Mouse (Mus musculus): ENCODE data around the gene Plekhh1. TPM values are rescaled to one million over a fixed set of nuclear protein-coding genes. Genes with fewer than 3 reads are reported as not detected.

Plekhh1 gene
- polyA plus RNA-seq, 1 experiment: 13.3 TPM

GRCm38 (mm10) chr12:79066431-79066830, 37.5 kb downstream of the Plekhh1 start:
- no peak for DNase-seq (ENCODE audit: low read depth, low spot score)
- 80% methylated on average over 9 of the region's 9 CpGs for WGBS

DNA sequence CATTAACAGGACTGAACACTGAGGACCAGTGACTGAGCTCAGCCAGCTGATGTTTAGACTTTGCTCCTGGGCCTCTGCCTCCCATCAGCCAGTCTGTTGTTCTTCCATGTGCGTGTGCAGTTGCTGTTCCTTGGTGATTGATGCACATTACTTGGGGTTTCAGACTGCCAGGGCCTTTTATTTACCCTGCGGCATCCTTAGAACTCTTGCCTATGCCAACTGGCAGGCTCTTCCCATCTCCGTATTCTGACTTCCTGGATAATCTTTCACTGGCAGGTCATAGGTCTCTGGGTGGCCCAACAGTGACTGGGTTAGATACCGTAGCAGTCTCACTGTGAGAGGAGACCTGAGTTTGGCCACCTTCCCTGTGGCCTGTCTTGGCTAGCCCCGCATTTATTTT, 38.6 kb downstream of the Plekhh1 start:
- 79% methylated on average over 5 of the region's 5 CpGs for WGBS
- no peak for DNase-seq (ENCODE audit: low read depth, low spot score)

- DNase-seq (ENCODE audit: low read depth, low spot score): no peak
- WGBS: 95% methylated on average over 11 of the region's 11 CpGs
Observed at GRCm38 (mm10) chr12:79068306-79068705, 39.3 kb downstream of the Plekhh1 start.

DNA sequence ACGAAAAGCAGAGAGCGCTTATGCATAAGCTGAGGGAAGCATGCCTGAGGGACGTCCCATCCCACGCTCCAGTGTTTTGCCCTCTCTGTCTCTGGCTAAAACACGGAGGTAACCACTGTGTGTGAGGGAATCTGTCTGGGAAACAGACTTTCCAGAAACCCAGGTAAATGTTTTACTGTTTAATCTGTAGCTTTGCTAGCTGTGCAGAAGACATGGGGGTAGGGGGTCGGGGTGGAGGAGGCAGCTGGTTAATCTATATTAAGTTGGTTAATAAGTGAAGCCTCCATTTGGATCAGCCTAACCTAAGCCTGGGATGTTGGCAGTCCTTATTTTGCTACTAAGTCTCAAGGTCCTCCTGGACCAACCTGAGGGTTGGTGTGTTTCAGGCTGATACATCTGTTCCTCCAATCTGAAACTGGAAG, 40.2 kb downstream of the Plekhh1 start:
- WGBS: 94% methylated on average over 6 of the region's 6 CpGs
- DNase-seq (ENCODE audit: low read depth, low spot score): no peak

GRCm38 (mm10) chr12:79069916-79070315, 41.0 kb downstream of the Plekhh1 start:
- 85% methylated on average over 6 of the region's 6 CpGs for WGBS

GRCm38 (mm10) chr12:79070736-79071333, 41.9 kb downstream of the Plekhh1 start:
- 91% methylated on average over 9 of the region's 9 CpGs for WGBS
- no peak for DNase-seq (ENCODE audit: low read depth, low spot score)

More at GRCm38 (mm10) chr12:79069916-79070315, 41.0 kb downstream of the Plekhh1 start:
- no peak for DNase-seq (ENCODE audit: low read depth, low spot score)

- no peak for DNase-seq (ENCODE audit: low read depth, low spot score)
- 61% methylated on average over 6 of the region's 6 CpGs for whole genome bisulfite sequencing
Observed at GRCm38 (mm10) chr12:79072576-79072975, 43.6 kb downstream of the Plekhh1 start.

DNA sequence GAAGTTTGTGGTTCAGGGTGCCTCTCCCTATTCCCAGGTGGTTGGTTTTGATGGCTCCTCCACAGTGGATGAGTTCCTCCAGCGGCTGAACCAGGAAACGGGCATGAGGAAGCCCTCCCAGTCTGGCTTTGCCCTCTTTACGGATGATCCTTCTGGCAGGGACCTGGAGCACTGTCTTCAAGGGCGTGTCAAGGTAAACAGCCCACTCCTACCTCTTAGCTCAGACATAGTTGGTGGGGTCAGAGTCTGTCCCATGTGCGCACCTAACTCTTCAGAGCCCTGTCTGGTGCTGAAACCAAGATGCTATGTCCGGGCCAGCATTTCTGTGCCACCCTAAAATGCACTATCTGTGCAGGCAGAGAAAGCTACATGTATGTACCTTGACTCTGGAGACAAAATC, 44.4 kb downstream of the Plekhh1 start:
- 47% methylated on average over 6 of the region's 6 CpGs for WGBS
- no peak for DNase-seq (ENCODE audit: low read depth, low spot score)

DNA sequence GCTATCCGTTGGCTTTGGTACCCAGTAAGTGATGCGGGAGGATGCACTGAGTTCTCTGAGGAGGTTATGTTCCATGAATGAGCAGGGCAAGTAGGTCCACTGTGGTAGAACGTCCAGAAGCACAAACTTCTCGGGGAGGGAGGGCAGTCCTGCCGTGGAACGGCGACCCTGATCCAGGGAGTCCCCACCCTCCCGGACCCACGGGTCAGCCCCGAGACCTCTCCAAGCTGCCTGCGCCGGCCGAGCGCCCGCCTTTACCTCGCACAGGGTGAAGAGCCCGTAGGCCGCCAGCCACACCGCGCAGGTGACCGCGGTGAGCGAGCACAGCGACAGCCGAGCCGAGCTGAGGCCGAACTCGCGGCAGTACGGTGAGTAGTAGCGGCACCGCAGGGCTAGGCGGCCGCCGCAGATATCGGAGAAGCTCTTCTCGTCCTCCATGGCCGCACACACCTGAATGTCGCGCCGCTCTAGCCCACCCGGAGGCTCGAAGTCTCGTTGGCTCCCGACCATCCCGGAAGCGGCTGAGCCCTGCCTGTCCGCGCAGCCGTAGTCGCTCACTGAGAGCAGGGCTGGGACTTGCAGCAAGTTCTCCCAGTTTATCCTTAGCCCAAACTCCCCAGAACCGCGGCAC, 60.3 kb downstream of the Plekhh1 start, which contains the start of gene Pigh:
Pigh (minus strand) TSS at position 470 of the 631 bp plus-strand sequence.
- WGBS: under 1% methylated on average over 52 of the region's 53 CpGs
- DNase-seq (ENCODE audit: low read depth, low spot score): peak; percentile 56

DNA sequence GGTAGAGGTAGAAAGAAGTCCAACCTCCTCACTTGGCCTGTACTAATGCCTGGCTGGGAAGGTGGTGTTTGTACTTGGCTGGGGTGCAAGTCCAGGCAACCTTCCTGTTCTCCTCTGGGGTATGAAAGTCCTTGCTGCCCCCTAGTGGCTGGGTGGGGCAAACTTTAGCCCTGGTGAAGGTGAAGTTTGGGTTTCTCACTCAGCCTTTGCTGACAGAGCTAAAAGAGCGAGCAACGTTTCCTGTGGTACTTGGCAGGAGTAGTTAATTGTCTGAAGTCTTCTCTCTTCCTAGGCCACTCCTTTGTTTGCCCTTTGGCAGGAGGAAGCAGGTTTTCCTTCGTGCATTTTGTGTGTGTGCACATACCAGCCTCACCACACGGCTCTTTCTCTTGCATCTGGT, 63.6 kb downstream of the Plekhh1 start:
- WGBS: 15% methylated on average over 4 of the region's 4 CpGs

DNA sequence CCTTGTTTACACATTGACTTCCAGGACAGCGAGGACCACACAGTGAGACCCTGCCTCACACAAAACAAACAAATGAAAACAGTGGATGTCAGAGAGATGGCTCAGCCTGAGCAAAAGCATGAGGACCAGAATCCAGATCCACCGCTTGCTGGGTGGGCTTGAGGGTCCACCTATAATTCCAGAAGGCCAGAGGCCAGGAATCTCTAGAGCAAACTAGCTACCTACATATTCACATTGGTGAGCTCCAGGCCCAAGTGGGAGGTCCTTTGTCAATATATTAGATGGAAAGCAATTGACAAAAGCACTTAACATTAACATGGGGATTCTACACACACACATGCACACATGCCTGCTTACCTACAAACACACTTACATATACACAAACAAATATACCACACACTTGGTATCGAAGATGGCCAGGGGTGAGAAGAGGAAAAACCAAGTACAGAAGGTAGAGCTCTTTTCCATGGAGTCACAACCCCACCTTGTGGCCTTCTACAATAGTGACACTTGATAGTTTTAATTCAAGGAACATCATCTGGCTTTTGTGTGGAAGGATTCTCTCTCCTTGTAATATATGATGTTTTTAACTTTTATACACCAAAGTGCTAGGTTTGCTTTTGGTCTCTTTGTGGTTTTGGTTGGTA, 68.3 kb downstream of the Plekhh1 start:
- 55% methylated on average over 3 of the region's 3 CpGs for WGBS

More for the DNA sequence above, 63.6 kb downstream of the Plekhh1 start:
- DNase-seq (ENCODE audit: low read depth, low spot score): peak; percentile 85

DNA sequence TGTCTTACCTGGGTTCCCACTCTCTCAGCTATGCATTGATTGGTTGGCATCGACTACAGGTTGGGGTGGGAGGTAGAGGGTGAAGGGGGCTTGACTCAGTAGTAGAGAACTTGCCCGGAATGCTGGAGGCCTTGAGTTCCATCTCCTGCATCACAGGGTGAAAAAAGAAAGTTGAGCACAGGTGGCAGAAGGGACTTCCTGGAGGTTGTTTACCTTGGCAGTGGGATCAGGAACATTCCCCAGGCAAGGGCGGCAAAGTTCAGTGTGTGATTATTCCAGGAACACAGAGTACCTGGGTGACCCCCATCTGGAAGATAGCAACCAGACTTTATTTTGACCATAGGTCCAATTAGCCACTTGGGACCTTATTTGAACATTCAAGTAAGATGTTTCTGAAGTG, 74.8 kb downstream of the Plekhh1 start:
- WGBS: 32% methylated on average over 3 of the region's 3 CpGs
- DNase-seq (ENCODE audit: low read depth, low spot score): peak; percentile 70

More for the DNA sequence above, 68.3 kb downstream of the Plekhh1 start:
- no peak for DNase-seq (ENCODE audit: low read depth, low spot score)

GRCm38 (mm10) chr12:79104544-79104943, 75.6 kb downstream of the Plekhh1 start:
- no peak for DNase-seq (ENCODE audit: low read depth, low spot score)
- WGBS: 48% methylated on average over 2 of the region's 2 CpGs

DNA sequence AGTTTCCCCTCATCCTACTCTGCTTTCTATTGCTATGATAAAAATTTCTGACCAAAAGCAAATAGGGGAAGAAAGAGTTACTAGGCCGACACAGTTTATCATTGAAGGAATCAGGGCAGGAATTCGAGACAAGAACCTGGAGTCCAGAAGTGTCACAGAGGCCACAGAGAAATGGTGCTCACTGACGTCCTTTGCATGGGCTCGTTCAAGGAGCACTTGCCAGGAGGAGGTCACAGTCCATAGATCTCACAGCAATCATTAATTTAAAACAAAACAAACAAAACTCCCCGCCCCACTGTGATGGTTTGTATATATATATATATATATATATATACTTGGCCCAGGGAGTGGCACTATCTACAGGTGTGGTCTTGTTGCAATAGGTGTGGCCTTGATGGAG, 76.3 kb downstream of the Plekhh1 start:
- WGBS: 25% methylated on average over 5 of the region's 5 CpGs
- no peak for DNase-seq (ENCODE audit: low read depth, low spot score)

GRCm38 (mm10) chr12:79118991-79119390, 90.0 kb downstream of the Plekhh1 start:
- WGBS: 28% methylated on average over 4 of the region's 4 CpGs
- DNase-seq (ENCODE audit: low read depth, low spot score): peak; percentile 73

GRCm38 (mm10) chr12:79122820-79123219, 93.9 kb downstream of the Plekhh1 start:
- DNase-seq (ENCODE audit: low read depth, low spot score): no peak
- WGBS: 34% methylated on average over 3 of the region's 3 CpGs

DNA sequence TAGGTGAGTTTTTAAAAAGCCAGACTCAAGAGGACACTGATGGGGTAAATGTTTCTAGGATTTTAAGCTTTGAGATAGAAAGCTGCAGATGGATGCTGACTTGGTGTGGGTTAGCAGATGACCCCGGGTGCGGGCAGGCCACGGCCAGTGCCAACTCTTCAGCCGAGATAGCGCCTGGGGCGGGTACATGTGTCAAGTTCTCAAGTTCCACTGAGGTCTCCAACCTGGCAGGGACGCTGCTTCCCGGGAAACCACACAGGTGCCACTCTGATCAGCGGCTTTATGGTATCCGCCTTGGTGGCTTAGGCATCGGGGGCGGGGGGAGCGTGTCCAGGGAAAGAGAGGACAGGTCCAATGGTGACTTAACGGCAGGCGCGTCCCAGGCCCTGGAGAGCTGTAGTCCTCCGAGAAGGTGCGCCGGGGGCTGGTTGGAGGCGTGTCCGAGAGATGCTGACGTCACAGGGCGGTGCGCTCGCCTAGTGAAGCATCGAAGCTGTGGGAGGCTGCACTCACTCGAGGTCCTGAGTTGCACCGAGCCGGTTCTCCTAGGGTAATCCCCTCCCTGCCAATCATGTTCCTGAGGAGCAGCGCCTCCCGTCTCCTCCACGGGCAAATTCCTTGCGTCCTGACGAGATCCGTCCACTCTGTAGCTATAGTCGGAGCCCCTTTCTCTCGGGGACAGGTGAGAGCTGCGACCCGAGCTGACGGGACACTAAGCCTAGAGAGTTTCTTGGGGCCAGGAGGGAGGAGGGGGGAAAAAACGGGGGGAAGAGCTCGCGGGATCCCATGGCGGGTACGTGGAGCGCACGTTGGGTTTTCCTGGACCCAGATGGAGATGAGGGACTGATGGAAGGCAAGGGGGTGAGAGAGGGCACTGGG, 101.6 kb downstream of the Plekhh1 start, which contains the start of gene Arg2:
Arg2 (plus strand) TSS at position 479 of the 879 bp plus-strand sequence.
- DNase-seq (ENCODE audit: low read depth, low spot score): peak; percentile 56
- WGBS: under 1% methylated on average over 47 of the region's 47 CpGs

All from large intestine, adult 2 months (tissue).